Mouse (Mus musculus) ES-E14 (cell line): ENCODE measurements at regions not wholly inside any gene's neighbourhood (a gene's known extent, or its start where the extent isn't known, plus 50 kb on each side); places are given as distances from the start of the nearest gene placed in this dataset.

Experiments
- DNase-seq: peaks from one replicate; pipeline ENCODE4 v3.0.0-alpha.2; 2013; ENCODE audit warnings: low read depth, low spot score
- H3K27ac ChIP-seq: 2 replicates; pipeline ENCODE4 v1.5.1; 2012; ENCODE audit warnings: low read depth, mild to moderate bottlenecking, low read length, moderate library complexity, mixed read lengths; ENCODE audit not compliant: poor library complexity, insufficient read depth, severe bottlenecking
- H3K36me3 ChIP-seq: 2 replicates; pipeline ENCODE4 v1.6.1; 2012; ENCODE audit warnings: mild to moderate bottlenecking, low read length, moderate library complexity, mixed read lengths; ENCODE audit not compliant: control insufficient read depth, poor library complexity, insufficient read depth, severe bottlenecking
- H3K4me1 ChIP-seq, 2 experiments: fragments of 150-350 bp in 1 of 2; sonication (generic) in 1 of 2; 2 replicates each; pipeline ENCODE4 v1.6.1; 2012; ENCODE audit warnings: low read length in 2 of 2, mild to moderate bottlenecking in 1 of 2, mixed read lengths in 1 of 2; ENCODE audit not compliant: control insufficient read depth in 2 of 2, insufficient read depth in 2 of 2, poor library complexity in 1 of 2
- H3K4me3 ChIP-seq, 2 experiments: fragments of 150-350 bp in 1 of 2; sonication (generic) in 1 of 2; 2 replicates each; pipeline ENCODE4 v1.5.1; 2012; ENCODE audit warnings: low read length in 2 of 2, low read depth in 1 of 2, mild to moderate bottlenecking in 1 of 2, mixed read lengths in 1 of 2; ENCODE audit not compliant: insufficient read depth in 1 of 2, poor library complexity in 1 of 2, severe bottlenecking in 1 of 2
- H3K9ac ChIP-seq: 2 replicates; pipeline ENCODE4 v1.6.1; 2012; ENCODE audit warnings: low read depth, mild to moderate bottlenecking, low read length, mixed read lengths; ENCODE audit not compliant: poor library complexity, insufficient read depth, severe bottlenecking
- H3K9me3 ChIP-seq: fragments of 150-350 bp; sonication (generic); 2 replicates; pipeline ENCODE4 v1.6.1; 2012; ENCODE audit warnings: low read depth, mild to moderate bottlenecking, low read length; ENCODE audit not compliant: control insufficient read depth, insufficient read depth
- CHD2 ChIP-seq: IDR thresholded peaks from 2 replicates; pipeline ENCODE4 v1.6.1; 2014; ENCODE audit warnings: mild to moderate bottlenecking, low read depth, low read length, inconsistent platforms
- HCFC1 ChIP-seq: IDR thresholded peaks from 2 replicates; pipeline ENCODE4 v1.6.1; 2012; ENCODE audit warnings: low read length, inconsistent platforms, borderline replicate concordance; ENCODE audit not compliant: insufficient read depth
- MAFK ChIP-seq: IDR thresholded peaks from 2 replicates; pipeline ENCODE4 v1.6.1; 2014; ENCODE audit warnings: mild to moderate bottlenecking, low read depth, low read length, inconsistent platforms; ENCODE audit not compliant: insufficient read depth
- ZC3H11A ChIP-seq: IDR thresholded peaks from 2 replicates; pipeline ENCODE4 v1.6.1; 2012; ENCODE audit warnings: low read depth, mild to moderate bottlenecking, inconsistent platforms, low read length, borderline replicate concordance
- ZNF384 ChIP-seq: IDR thresholded peaks from 2 replicates; pipeline ENCODE4 v1.6.1; 2012; ENCODE audit warnings: low read depth, low read length, inconsistent platforms
- in situ Hi-C, 2 experiments: fragments of 600-800 bp; cut with MboI; formaldehyde crosslinking; loops; one replicate each; pipeline ENCODE4 v1.15.1; 2025; ENCODE audit warnings: low sequenced_read_pairs in 2 of 2, inconsistent platforms in 1 of 2; ENCODE audit not compliant: unreplicated experiment in 2 of 2

- Histone ChIP-seq H3K9me3 (no peaks in the 10 kb centered on the region), H3K36me3 (no peaks in the 10 kb centered on the region), H3K27ac (no peak overlapping the region), H3K4me3 (no peak overlapping the region), H3K4me1 (peaks cover 0 to 2% of the 10 kb centered on the region in 2 experiments; a peak in 1 of 4 replicates), H3K9ac (no peak overlapping the region)
- DNase-seq = no peak
- TF ChIP-seq HCFC1 = no peak
- no peak for TF ChIP-seq ZC3H11A
- no peak for TF ChIP-seq ZNF384
- TF ChIP-seq MAFK = no peak
- no peak for TF ChIP-seq CHD2
- in situ Hi-C loops = no loop called here
These were observed 85.7 kb upstream of the Rbpj start for GRCm38 (mm10) chr5:53380203-53380602.

- no peak for TF ChIP-seq CHD2
- no peak for TF ChIP-seq MAFK
- no peak for TF ChIP-seq HCFC1
- no peak for TF ChIP-seq ZNF384
- TF ChIP-seq ZC3H11A = no peak
- H3K36me3 ChIP-seq = no peaks in the 10 kb centered on the region
- H3K9ac ChIP-seq = no peak overlapping the region
- DNase-seq = no peak
- H3K9me3 ChIP-seq = no peaks in the 10 kb centered on the region
- in situ Hi-C loops = no loop called here
- H3K4me3 ChIP-seq = no peak overlapping the region
- peaks cover 0 to 2% of the 10 kb centered on the region in 2 experiments; a peak in 1 of 4 replicates for H3K4me1 ChIP-seq
- no peak overlapping the region for H3K27ac ChIP-seq
These were observed 84.3 kb upstream of the Rbpj start for GRCm38 (mm10) chr5:53381492-53382199.

DNA sequence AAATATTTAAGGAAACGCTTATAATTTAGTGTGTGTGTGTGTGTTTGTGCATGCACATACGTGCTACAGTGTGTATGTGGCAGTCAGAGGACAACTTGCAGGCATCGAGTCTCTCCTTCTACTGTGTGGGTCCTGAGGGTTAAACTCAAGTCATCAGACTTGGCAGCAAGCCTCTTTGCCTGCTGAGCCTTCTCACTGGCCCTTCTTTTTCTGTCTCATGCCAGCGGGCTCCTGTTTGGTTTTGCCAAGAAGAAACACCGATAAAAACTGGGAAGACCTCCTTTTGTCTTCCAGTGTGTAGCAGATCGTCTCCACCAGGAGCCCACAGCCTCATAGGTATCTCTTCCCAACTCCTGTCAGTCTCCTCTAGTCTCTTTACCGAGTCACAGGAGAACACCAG is 81.9 kb upstream of the Rbpj start:
- no peak for DNase-seq
- Histone ChIP-seq H3K4me1 (no peaks in the 10 kb centered on the region), H3K27ac (no peak overlapping the region), H3K36me3 (no peaks in the 10 kb centered on the region), H3K9me3 (no peaks in the 10 kb centered on the region), H3K9ac (no peak overlapping the region), H3K4me3 (no peak overlapping the region)
- TF ChIP-seq HCFC1 = no peak
- no peak for TF ChIP-seq CHD2
- no peak for TF ChIP-seq MAFK
- no peak for TF ChIP-seq ZNF384
- no peak for TF ChIP-seq ZC3H11A
- in situ Hi-C loops = no loop called here

- Histone ChIP-seq H3K4me1 (no peaks in the 10 kb centered on the region), H3K27ac (no peak overlapping the region), H3K4me3 (no peak overlapping the region), H3K9me3 (no peaks in the 10 kb centered on the region), H3K9ac (no peak overlapping the region), H3K36me3 (no peaks in the 10 kb centered on the region)
- no peak for TF ChIP-seq ZC3H11A
- no peak for TF ChIP-seq CHD2
- TF ChIP-seq MAFK = no peak
- no peak for TF ChIP-seq HCFC1
- TF ChIP-seq ZNF384 = no peak
- in situ Hi-C loops = no loop called here
- DNase-seq = no peak
These were observed 80.3 kb upstream of the Rbpj start for GRCm38 (mm10) chr5:53385513-53386148.
